Mouse (Mus musculus) urinary bladder, postnatal 25 days (tissue): ENCODE data around the gene Spice1.
A peak's percentile ranks its signal among the peaks of the same experiment; 100 is the strongest.

Source experiments
- DNase-seq: peaks from one replicate; pipeline ENCODE4 v3.0.0; 2022; ENCODE audit warnings: low spot score

Gene Spice1

DNA sequence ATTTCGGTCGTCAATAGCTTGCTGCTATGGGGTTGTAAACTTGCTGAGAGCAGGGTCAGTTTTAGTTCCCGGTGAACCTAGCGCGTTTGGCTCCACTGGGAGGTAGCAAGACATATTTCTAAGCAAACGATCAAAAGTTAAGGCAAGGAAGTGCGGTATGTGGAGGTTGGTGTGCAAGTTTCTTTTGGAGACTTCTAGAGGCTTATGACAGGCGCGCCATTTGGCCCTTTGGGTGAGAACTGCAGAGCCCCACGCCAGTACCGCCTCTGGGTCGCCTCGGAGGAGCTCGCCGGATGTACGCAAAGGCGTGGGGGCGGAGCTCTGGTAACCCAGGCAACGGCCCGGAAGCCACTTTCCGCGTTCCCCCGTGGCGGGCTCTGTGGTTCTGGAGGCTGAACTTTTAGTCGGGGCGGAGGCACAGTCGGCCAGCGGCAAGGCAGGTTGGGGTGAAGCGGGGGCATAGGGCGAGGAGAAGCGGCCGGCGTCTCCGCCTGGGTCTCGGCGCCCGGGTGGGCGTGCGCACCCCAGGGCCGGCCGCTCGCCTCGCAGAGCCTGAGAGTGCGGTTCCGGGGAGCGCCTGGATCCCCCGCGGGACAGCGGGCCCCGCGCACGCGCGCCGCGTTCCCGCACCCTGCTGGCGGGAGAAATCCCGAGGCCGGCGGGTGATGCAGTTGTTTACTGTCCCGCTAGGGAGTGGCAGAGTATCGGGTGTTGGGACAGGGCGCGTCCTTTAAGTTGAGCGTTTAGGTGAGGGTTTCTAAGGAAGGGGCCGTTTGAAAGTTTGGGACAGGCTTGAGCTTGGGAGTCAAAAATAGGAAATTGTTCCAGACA is at the start of gene Spice1:
Gene Spice1 (plus strand): TSS at position 51 of the 831 bp plus-strand sequence.
- peak; percentile 92 for DNase-seq

DNA sequence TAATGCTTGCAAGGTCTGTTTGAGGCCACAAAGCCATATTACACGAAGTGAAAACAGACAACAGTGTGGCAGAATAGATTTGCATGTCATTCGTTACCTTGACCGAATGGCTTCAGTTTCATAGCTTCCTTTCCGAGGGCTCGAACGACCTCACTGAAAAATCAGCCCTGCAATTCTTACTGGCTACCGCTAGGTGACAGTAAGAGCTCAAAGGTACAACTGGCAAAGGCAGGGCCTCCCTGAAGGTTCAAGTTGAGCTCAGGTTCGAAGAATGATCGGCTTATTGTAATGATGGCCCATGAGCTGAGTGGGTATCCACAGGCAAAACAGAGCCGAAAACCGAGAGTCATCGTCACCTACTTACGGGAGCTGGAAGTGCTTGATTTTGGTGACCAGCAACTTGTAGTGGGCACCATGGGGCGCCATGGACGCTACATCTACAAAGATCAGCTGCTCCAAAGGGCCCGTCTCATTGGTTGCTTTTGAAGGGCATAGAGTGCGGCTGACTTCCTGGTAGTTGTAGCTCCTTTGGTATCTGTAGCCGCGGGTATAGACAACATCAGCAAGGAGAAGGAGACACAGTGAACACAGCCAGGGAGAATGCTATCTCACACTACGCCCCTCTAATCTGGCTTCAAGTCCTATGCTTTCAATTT is 47.4 kb upstream of the Spice1 start:
- DNase-seq = no peak

DNA sequence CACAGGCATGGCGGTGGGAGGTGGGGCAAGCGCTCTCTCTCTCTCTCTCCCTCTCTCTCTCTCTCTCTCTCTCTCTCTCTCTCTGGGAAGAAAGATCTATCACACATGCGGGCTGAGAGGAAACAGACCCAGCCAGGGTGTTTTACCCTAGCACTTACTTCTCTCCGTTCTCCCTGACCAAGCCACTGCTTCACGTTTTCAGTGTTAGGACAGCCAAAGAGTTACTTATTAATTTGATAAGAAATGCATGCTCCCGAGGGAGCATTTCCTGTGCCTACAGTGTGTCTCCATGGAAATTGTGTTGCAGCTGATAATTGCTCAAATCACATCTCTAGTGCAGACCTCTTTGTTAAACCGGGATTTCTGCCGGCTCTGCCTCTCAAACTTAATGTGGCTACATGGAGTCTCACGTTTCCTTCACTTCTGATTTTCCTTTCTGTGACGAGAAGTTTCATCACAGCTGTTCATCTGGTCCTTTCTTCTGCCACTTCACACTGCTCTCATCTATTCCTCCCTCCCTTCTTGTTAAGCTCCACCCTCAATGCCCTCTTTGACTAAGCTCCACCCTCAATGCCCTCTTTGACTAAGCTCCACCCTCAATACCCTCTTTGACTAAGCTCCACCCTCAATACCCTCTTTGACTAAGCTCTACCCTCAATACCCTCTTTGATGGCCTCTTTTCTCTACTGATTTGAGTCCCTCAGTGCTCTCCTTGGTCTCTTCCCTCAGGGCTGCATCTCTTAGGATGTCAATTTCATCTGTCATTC is 44.6 kb upstream of the Spice1 start:
- no peak for DNase-seq

DNA sequence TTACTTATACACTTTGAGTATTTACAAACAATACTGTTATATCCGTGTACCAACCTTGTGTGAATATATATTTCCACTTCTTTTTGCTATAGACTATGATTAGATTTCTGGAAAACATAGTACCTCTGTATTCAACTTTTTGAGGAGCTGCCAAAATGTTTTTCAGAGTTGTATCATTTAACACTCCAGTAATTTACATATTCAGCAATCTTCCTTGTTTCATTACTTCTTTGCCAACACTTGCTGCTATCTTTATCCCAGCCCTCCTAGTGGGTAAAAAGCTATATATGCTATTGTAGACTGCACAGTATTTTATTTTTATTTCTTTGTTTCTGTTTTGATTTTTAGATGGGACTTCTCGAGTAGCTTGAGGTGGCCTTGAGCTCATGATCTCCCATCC is 43.1 kb upstream of the Spice1 start:
- no peak for DNase-seq

GRCm38 (mm10) chr16:44305606-44306005 is 41.3 kb upstream of the Spice1 start:
- DNase-seq = no peak

- DNase-seq = no peak
These were observed 33.5 kb upstream of the Spice1 start for GRCm38 (mm10) chr16:44313422-44313821.

DNA sequence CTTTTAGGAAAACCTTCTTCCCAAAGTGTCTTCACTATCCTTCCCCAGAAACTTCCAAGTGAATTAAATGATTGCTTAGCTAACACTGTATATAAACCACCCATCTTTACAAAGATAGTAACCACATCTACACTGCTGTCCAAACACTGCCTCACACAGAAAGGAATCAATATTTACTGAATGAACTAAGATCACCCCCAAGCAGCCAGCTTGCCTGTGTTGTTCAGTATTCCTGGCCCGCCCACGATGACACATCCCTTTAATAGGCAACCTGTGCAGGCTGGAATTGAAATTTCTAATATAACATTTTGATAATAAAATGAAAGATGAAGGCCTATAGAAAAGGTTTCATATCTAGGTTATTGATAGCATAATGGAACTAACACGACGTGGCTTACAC is 30.6 kb upstream of the Spice1 start:
- no peak for DNase-seq

GRCm38 (mm10) chr16:44320232-44320631 is 26.7 kb upstream of the Spice1 start:
- no peak for DNase-seq

GRCm38 (mm10) chr16:44328644-44329043 is 18.3 kb upstream of the Spice1 start:
- DNase-seq = no peak

- no peak for DNase-seq
These were observed 16.3 kb upstream of the Spice1 start for GRCm38 (mm10) chr16:44330657-44331056.

- DNase-seq = no peak
These were observed 15.8 kb upstream of the Spice1 start for GRCm38 (mm10) chr16:44331154-44331553.

DNA sequence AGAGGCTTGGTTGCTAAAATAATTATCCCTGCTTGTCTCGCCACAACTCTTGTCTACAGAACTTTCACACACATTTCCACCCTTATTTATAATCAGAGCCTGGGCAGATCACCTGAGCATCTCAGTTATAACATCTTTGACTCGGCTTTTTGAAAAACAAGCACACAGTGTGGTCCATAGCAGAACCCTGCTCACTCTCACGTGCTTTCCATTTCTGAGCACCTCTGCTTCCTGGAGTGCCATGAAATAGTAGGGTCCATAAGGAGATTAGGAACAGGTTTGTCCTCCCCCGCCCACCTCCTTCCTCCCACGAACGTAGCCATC is 15.3 kb upstream of the Spice1 start:
- DNase-seq = no peak

- peak; percentile 31 for DNase-seq
These were observed 14.7 kb upstream of the Spice1 start for GRCm38 (mm10) chr16:44331995-44332860.

DNA sequence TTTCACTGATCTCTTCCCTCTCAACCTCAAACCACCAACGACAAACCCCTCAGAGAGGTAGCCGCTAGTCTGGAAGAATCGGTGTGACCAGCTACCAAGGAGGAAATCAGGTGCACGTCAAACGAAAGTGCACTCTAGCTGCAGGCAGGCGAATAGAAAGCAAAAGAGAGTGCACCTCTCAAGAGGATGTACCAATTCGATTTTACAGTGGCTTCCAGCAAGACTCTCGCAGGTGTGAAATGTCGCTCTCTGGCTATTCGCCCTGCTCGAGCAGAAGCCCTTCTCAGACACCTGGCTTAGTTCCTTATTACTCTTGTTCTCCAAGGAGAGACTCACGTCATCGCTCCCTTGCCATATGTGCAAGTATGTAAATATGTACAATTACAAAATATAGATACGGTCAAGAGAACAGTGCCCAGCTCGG is 14.0 kb upstream of the Spice1 start, which contains the start of gene Sidt1:
Gene Sidt1 (minus strand): TSS at position 336 of the 424 bp plus-strand sequence.
- no peak for DNase-seq

GRCm38 (mm10) chr16:44337541-44337940 is 9.4 kb upstream of the Spice1 start:
- no peak for DNase-seq

DNA sequence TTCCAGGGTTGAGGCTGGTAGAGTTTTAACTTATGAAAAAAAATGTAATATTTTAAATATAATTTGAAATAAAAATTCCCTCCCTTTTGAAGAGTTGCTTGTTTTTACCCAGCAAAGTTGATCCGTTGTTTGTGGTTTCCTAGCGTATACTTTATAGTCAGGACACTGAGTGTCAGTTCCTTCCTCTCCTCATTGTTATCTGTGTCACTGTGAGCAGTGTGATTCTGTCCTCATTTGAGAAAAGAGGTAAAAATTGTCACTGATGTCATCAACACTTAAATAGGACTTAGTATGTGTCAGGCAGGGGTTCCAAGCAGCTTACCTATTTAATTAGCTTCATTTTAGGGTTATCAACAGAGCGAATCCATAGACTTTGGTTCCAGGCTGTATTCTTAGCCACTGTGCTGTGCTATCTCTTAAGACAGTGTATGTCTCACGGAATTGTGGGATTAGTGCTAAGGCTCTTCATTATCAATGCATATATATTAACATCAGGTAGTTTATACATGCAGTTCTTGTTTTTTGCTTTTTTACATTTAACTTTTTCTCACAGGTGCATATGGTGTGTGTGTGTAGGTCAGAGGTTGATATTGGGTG is 3.0 kb downstream of the Spice1 start:
- DNase-seq = no peak

GRCm38 (mm10) chr16:44356291-44356690 is 9.4 kb downstream of the Spice1 start:
- no peak for DNase-seq

- DNase-seq = no peak
These were observed 10.8 kb downstream of the Spice1 start for GRCm38 (mm10) chr16:44357571-44358268.

GRCm38 (mm10) chr16:44361921-44362890 is 15.3 kb downstream of the Spice1 start:
- no peak for DNase-seq

DNA sequence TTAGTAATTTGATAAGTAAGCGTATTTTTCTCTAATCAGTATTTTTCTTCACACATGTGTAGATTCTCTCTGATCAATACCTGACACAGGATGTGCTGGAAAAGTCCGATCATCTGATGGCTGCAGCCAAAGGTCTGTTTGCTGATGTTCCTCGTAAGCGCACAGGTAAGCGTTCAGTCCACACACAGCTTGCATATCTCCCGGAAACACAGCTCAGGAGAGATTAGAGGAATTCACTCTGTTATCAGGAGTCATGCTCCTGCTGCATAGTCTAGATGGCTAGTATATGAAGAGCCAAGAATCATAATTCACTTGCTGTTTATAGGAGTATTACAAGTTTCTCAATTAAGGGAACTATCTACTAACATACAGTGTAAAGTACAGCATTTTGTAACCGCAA is 18.6 kb downstream of the Spice1 start:
- no peak for DNase-seq
